Mouse (Mus musculus): Measurements from ENCODE around the gene Cfap57.
"Not testable (repeated sequence)": the region's sequence is repeated elsewhere in the genome, so short reads cannot be mapped to it uniquely, and the experiment has no call there.

The Cfap57 gene

DNA sequence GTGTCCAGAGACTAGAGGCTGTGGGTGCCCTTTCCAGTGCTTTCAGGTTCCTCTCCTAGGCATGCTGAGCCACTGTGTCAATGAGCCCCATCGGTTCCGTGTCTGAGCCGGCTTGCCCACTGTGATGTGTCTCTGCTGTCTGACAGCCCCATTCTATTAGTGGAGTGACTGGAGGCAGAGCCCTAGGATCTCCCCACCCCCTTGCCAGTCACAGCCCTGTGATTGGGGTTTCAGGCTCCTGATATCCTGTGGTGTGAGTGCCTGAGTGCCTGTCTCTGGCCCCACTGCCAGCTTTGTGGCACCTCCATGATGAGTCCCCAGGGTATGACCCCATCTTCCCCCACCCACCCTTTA, 55.7 kb downstream of the Cfap57 start:
- DNase-seq (ENCODE audit: extremely low spot score, low read depth, low spot score): no peak

DNA sequence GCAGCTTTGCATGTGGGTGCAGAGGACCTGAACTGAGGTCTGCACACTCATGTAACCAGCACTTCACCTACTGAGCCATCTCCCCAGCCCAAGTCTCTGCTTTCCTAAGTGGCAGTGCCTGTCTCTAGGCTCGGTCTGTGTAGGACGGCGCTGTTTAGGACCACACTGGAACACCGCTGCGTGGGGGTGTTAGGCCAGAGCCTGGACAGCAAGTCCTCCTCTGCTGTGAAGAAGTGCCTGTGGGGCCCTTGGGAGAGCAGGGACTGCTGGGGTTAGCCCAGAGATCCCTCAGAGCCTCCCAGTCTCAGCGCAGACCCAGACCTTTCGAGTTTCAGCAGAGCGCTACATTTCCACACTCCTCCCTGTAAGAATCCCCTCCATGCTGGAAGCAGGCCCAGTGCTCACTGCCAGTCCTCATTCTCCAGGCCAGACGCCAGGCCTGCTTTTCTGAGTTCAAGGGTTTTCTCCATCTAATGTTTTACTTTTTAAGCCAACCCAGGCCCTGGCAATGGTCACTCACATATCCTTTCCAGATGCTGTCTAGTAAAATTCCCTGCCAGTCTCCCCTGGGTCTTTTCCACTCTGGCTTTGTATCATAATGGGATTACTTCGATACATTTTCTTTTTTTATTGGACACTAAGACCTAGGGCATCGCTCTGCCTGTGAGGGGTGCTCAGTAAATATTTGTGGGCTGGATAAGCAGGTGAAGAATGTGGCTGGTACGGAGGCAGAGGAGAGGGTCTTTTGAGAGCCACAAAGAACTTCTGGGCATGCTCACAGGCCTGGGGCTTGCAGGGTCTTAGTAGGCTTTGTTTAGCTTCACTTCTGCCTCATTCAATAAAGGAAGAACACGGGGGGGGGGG, 56.3 kb downstream of the Cfap57 start:
- no peak for DNase-seq (ENCODE audit: extremely low spot score, low read depth, low spot score)

DNA sequence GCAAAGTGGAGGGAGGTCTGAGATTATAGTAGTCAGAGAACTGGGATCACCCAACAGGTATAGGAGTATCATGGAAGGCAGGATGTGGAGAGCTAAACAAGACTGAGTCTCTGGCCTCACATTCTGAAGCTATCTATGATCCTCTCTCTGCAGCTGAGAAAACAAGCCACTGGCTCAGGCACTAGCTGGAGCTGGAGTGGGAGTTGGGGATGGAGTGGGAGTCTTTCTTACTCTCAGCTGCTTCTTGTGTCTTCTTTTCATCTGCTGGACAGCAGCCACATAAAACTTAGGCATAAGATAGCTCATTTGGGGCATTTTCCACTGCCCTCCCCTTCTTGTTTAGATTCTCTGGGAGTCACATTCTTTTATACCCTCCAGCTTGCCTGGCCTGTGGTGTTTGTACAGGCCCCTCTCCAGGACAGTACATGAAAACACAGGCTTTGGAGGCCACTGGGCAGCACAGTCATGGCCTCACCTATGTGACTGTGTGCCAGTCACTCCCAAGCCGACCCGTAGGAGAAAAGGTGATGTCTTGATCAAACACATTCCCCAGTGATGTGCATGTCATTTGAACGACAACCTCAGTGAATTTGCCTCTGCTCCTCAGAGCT, 67.4 kb downstream of the Cfap57 start:
- DNase-seq (ENCODE audit: extremely low spot score, low read depth, low spot score): no peak

DNA sequence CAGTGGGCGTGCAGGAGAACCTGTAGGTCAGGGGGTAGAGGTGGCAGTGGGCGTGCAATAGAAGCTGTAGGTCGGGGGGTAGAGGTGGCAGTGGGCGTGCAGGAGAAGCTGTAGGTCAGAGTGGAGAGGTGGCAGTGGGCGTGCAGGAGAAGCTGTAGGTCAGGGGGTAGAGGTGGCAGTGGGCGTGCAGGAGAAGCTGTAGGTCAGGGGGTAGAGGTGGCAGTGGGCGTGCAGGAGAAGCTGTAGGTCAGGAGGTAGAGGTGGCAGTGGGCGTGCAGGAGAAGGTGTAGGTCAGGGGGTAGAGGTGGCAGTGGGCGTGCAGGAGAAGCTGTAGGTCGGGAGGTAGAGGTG, 72.5 kb downstream of the Cfap57 start:
- not testable (repeated sequence) for DNase-seq (ENCODE audit: extremely low spot score, low read depth, low spot score)

DNA sequence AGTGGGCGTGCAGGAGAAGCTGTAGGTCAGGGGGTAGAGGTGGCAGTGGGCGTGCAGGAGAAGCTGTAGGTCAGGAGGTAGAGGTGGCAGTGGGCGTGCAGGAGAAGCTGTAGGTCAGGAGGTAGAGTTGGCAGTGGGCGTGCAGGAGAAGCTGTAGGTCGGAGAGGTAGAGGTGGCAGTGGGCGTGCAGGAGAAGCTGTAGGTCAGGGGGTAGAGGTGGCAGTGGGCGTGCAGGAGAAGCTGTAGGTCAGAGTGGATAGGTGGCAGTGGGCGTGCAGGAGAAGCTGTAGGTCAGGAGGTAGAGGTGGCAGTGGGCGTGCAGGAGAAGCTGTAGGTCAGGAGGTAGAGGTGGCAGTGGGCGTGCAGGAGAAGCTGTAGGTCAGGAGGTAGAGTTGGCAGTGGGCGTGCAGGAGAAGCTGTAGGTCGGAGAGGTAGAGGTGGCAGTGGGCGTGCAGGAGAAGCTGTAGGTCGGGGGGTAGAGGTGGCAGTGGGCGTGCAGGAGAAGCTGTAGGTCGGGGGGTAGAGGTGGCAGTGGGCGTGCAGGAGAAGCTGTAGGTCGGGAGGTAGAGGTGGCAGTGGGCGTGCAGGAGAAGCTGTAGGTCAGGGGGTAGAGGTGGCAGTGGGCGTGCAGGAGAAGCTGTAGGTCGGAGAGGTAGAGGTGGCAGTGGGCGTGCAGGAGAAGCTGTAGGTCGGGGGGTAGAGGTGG, 73.0 kb downstream of the Cfap57 start:
- DNase-seq (ENCODE audit: extremely low spot score, low read depth, low spot score): not testable (repeated sequence)

DNA sequence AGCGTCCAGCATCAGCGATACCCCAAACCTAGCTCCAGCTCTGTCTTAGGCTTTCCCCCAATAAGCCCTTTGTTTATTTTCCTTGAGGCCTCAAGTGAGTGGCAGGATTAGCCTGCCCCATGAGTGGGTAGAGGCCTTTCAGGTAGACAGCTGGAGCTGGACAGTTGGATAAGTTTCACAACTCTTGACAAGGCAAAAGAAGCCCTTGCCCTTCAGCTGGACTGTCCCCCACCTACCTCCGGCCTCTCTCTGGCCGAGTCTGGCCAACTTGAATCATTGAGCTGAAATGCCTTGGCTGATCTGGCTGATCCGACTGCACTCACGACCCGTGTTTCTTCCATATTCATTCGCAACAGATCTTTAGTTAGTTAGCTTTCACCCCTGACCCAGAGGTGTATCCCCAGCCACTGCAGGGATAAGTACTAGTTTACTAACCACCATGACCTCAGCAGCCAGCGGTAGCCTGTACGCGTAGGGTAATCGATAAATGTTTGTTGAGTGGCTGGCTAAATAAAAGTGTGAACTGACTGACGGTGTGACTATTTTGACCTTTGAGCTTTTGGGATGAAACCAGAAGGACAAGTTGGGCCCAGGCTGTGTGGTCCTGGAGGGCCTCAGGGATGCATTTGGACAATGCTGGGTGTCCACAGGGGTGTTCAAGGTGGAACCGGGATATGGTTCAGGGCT, 76.0 kb downstream of the Cfap57 start:
- no peak for DNase-seq (ENCODE audit: extremely low spot score, low read depth, low spot score)

DNA sequence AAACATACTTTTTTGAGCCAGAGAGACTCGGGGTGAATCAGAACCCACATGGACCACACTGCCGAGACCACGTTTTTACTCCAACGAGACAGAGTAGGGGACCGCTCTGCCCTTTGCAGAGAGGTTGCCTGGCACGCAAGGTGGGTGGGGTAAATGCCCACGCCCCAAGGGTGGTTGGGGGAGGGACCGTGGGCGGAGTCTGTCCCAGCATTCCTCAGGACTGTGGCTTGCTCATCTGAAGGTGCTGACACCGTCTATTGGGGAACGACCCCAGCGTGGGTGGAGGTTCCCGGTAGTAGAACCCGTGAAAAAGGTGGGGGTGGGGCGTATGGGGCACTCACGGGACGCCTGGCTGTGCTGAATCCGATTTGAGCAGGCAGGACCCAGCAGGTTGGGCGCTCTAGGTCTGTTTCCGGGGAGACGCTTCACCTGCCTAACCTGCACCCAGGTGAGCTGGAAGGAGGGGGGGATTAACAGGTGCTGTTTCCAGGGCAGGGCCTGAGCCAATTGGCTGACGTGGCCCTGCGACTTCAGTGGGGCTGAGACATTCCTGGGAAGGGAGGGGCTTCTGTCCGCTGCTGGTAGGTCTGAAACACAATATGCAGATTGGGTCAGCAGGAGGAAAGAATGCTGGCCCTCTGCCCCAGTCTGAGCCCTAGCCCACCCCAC, 76.9 kb downstream of the Cfap57 start, which contains the start of gene Tmem125:
Tmem125 (minus strand) TSS at position 453 of the 669 bp plus-strand sequence.
- DNase-seq (ENCODE audit: extremely low spot score, low read depth, low spot score): no peak

DNA sequence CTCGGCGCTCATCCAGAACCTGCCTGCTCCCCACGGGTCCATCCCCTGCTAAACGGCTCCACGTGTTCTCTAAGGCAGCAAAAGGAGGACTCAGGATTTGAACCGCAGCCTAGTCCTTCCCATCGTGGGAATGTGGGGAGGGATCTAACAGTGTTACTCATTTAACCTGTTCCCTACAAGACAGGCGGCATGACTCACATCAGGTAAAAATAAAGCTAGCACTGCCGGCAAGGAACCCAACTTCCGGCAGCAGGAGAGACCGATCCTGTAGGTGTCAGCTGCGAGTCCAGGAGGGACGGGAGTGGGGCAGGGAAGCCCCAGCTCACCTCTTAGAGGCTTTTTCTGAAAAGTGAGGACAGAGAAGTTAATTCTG, 77.4 kb downstream of the Cfap57 start:
- DNase-seq (ENCODE audit: extremely low spot score, low read depth, low spot score): no peak

DNA sequence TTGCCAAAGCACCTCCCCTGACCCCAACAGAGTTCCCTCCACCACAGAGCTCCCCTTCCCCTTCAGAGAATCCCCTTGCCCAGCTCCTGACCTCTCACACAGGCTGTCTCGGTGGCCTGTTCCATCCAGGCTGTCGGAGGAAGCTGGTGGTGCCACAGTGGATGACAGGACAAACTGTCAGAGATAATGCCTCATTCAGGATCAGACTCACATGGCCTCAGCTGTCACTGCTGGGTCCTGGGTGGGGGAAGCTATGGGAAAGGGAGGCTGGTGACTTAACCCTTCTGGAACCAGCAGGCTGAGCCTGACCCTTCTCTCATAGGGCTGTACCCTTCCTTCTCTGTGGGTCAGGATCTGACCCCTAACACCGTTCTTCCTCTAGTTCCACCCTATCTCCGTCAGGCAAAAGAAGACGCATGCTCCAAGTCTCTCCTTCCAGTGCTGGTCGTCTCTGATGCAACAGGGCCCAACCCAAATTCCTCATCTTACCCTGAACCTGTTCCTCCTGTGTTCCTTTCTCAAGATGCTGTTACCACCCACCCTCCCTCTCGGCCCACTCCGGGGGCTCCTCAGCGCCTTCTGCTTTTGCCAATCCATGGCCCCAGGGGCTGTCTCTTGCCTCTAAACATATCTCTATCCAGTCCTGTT, 77.9 kb downstream of the Cfap57 start:
- DNase-seq (ENCODE audit: extremely low spot score, low read depth, low spot score): no peak

DNA sequence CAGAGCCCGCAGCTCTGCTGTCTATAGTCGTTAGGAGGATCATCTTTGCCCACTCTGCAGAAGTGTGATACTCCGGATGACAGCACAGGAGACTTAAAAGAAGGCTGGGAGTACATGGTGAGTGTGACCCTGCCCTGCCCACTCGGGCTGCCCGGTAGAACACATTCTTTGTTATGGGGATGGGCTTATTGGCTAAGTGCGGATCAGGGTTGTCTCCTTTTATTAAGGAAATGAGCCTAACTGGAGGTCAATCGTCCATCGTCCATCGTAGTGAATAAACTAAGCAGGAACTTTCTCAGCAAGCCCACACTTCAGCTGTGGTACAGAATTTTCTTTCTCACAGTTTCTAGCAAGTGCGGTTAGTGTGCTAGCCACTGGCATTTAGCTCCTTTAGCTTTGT, 80.7 kb downstream of the Cfap57 start:
- no peak for DNase-seq (ENCODE audit: extremely low spot score, low read depth, low spot score)

DNA sequence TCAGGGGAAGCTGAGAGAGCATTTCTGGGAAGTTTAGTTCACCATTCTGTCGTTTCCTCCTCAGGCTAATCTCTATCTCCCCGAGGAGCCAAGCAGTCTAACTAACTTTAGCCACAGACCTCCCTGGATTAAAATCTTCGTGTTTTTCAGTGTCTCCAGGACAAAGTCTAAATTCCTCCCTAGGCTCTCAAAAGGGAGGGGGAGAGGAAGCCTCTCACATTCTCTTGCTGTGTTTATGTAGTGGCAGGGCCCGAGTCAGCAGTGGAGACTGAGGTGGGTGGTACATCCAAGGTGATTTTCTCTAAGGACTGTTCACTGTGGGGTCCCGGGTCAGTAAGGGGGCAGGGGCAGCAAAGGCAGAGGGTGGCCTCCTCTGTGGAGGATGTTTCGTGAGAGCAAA, 82.8 kb downstream of the Cfap57 start:
- no peak for DNase-seq (ENCODE audit: extremely low spot score, low read depth, low spot score)

DNA sequence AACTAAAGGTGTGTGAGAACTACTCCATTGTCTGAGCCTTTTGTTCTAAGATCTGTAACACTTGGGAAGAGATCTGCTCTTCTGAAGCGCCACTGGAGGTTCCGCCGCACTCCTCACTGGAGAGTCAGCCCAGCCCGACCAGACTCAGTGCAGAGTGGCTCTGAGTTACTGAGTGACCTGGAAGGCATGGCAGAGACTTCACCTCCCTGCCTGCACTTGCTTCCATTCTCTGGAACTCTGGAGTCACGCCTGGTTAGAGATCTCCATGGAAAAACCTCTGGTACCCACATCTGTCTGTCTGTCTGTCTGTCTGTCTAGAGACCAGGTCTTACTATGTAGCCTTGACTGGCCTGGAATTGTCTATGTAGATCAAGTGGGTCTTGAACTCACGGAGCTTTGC, 85.0 kb downstream of the Cfap57 start:
- no peak for DNase-seq (ENCODE audit: extremely low spot score, low read depth, low spot score)

DNA sequence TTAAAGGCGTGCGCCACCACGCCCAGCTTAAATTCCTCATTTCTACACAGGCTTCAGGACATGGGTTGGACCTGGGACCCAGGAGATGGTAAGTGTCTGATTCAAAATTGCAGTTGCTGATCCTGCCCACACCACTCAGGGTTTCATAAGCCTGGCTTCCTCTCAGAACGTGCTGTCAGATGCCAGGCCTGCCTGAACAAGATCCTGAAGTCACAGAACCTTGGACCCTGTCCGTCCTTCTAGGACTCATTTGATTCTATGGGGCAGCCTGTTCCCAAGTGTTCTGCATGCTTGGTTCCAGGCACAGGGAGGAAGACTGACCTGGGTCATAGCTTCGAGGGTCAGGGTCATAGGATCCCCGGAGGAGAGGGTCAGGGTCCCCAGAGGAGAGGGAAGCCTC, 87.0 kb downstream of the Cfap57 start:
- DNase-seq (ENCODE audit: extremely low spot score, low read depth, low spot score): no peak

DNA sequence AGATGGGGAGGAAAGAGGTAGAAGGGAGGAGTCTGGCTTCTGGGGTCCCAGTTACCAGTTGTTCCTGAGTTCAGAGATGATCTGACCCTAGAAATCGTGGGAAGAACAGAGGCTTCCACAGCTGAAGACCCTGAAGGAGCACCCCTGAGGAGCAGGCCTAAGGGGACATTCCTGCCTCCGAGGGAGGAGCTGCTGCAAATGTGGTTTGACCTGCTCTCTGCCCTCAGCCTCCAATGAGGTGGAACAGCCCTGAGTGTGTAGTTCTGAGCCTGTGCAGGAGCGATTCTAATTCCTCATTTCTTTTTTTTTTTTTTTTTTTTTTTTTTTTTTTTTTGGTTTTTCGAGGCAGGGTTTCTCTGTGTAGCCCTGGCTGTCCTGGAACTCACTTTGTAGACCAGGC, 87.4 kb downstream of the Cfap57 start:
- no peak for DNase-seq (ENCODE audit: extremely low spot score, low read depth, low spot score)

DNA sequence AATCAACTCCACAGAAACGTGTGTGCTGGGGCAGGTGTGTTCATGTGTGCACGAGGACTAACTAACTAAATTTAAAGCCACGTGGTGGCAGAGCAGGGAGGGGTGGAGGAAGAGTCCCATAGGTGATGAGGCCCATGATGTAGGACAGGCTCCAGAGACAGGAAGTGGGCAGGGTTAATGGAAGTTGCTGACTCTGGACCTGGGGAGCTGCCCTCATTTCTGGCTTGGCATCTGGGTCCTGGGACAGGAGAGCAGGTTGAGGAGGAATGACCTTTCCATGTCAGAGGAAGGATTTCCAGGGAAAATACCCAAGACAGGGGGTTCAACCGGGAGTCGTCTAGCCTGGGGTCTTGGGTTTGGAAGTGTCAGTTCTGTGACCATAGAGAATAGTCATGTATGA, 87.9 kb downstream of the Cfap57 start:
- no peak for DNase-seq (ENCODE audit: extremely low spot score, low read depth, low spot score)

DNA sequence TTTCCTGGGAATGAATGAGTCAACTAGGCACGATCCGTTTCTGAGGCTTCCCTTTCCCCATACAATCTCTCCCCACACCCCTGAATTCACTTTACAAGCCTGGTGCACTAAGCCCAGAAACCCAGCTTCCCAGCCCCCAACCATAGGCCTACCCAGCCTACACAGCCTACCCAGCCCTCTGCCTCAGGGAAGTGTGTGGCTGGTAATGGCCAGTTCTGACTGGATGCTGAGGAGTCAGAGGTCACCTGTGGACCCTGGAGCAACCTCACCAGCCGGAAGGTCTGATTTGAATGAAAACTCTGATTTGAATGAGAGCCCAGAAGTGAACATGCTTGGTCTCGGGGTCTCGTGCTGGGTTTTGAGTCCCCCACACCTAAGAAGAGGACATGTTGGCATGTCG, 92.9 kb downstream of the Cfap57 start:
- DNase-seq (ENCODE audit: extremely low spot score, low read depth, low spot score): no peak

DNA sequence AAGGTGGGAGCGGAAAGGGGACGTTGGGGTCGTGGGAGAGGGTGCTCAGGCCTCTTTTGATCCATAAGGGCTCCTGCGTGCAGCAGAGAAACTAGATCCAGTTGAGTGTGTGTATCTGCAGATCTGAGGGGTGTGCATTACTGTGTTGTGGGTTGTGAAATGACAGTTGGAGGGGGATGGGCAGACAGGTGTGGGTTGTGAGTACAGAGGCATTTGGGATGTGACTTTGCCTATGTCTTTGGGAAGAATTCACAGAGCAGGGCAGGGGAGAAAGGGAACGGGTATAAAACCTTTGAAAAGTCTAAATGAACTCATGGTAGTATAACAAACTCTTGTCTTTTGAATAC, 93.3 kb downstream of the Cfap57 start:
- DNase-seq (ENCODE audit: extremely low spot score, low read depth, low spot score): no peak

DNA sequence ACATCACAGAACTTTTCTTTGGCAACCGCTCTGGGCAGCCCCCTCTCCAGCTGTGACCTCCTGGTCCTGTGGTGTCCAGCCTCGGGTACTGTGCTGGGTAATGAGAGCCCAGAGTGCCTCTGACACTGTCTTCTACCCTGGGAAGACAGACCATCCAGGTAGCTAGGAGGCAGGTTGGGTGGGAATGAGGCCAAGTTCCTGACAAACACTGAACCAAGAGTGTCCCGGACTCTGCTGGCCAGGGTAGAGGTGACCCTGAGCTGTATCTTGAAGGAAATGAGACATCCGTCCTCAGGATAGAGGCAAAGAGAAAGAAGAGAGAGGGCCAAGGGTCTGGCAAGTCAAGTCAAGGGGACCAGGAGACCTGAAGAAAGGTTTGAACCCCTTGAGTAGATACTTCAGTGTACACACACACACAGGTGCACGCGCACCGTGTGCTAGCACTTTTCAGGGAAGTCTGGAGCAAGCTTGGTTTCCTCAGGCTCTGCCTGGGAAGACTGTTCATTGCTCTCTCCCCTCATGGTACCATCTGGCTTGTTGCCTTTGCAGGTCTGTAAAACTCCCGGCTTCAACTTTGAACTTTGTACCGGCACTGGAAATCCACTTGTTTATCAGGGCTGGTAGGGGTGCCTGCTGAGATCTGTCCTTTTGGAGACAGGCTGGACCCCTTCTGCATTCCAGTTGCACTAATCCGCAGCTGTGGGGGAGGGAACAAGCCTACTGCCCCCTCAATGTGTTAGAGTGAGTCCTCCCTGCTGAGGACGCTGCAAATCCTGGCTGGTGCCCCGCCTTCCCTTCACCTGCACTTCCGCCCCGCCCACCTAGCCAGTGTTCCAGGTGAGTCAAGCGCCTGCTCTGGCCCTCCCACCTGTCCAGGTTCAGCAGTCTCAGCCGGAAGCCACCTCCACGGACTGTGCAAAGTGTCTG, 93.9 kb downstream of the Cfap57 start, which contains the start of gene 2610528J11Rik:
2610528J11Rik (plus strand) TSS at position 592 of the 927 bp plus-strand sequence.
- no peak for DNase-seq (ENCODE audit: extremely low spot score, low read depth, low spot score)

DNA sequence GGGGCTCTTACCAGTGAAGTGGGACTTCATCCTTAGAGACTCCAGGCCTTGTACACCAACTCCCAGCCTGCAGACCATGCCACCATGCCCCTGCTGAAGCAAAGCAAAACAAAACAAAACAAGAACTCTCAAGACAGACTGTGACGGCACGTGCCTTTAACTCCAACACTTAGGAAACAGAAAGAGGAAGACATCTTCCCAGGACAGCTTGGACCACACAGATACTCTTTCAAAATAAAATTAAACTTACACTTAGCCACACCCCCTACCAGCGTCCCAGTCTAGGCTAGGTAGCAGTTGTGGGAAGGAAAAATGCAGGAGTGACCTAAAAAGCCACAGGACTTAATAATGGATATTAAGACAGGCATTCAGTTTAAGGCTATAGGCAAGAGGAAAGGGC, 94.8 kb downstream of the Cfap57 start:
- no peak for DNase-seq (ENCODE audit: extremely low spot score, low read depth, low spot score)

DNA sequence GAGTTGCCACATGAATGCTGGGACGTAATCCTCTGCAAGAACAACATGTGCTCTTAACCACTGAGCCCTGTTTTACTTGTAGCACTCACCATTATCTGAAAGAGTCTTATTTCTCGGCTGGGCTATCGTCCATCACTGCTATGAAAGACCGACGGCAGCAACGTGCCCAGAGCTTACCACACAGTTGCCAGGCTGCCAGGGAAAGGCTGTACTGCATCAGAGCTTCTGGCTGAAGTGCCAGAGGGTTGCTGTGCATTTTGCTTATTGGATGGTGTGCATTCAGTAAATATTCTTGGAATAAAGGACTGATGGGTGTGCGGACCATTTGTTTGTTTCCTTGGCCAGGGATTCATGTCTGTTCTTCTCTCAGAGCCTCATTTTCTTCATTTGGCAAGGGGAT, 96.6 kb downstream of the Cfap57 start:
- no peak for DNase-seq (ENCODE audit: extremely low spot score, low read depth, low spot score)

All from hindlimb bud, embryonic 11.5 days (tissue).